Comparison of ENCODE assay signal across 14 mouse cellular contexts in the genomic region with DNA sequence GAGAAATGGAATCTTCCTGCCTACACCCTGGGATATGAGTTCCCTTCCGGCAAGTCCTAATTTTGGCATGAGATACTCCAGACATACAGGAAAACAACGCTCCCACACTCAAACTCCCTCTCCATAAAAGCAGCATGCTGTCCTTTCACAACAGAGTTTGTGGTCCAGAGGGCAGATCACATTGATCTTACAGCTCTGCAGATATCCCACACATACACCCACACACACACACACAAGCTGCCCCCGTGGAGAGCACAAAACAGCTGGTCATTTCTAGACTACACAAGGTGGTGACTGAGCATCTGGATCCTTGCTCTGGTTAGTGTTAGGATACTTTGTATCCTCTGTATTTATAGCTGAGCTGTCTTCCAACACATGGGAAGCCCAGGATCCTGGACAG. TPM values are rescaled to one million over a fixed set of nuclear protein-coding genes. Genes with fewer than 3 reads are reported as not detected.
DNase-seq lines count a peak whose midpoint lies in the region; ATAC-seq and TF ChIP-seq lines count a peak whose summit lies in the region.
"Had no signal": no experiment of that assay in that cellular context is flagged by ENCODE, and none has a peak within 500 bp of the region (broad histone marks: within the 10 kb centered on the region; RNA-seq: fewer than 3 reads in every experiment).

No protein-coding gene starts in this region.

- no peak overlapping the region for H3K4me3 ChIP-seq in heart, embryonic 12.5 days
- H3K4me3 ChIP-seq in kidney, postnatal 0 days (replicated peaks; ENCODE audit: low read depth, low read length), result no peak overlapping the region
- H3K4me3 ChIP-seq: forebrain, embryonic 15.5 days; liver, embryonic 13.5 days had no signal

- H3K36me3 ChIP-seq in heart, embryonic 12.5 days, result no peaks in the 10 kb centered on the region
- no peaks in the 10 kb centered on the region for H3K36me3 ChIP-seq in kidney, postnatal 0 days (ENCODE audit: insufficient read depth, low read length)
- H3K36me3 ChIP-seq: forebrain, embryonic 15.5 days had no signal

- H3K4me2 ChIP-seq in heart, embryonic 12.5 days, result peak overlapping the region; percentile 12; the same call in 1 of the 2 replicates
- no peak overlapping the region for H3K4me2 ChIP-seq in kidney, postnatal 0 days (ENCODE audit: low read length)
- H3K4me2 ChIP-seq: forebrain, embryonic 15.5 days; liver, embryonic 13.5 days had no signal

- no peak overlapping the region for H3K9ac ChIP-seq in heart, embryonic 12.5 days
- no peak overlapping the region for H3K9ac ChIP-seq in kidney, postnatal 0 days (ENCODE audit: low read depth, low read length)
- H3K9ac ChIP-seq: forebrain, embryonic 15.5 days; liver, embryonic 13.5 days had no signal

- no peak for TF ChIP-seq CTCF in kidney, postnatal 0 days (IDR thresholded peaks at IDR 0.05; ENCODE audit: low read depth)

- no peak for DNase-seq in heart, adult 9 months (ENCODE audit: low spot score in 2 of 2)
- peak; percentile 61 for DNase-seq in kidney, postnatal 0 days (ENCODE audit: low spot score)
- DNase-seq in kidney, adult 9 months, result no peak
- peak; percentile 33 to 48 for DNase-seq in right cerebral cortex, adult 2 months (ENCODE audit: low spot score in 2 of 2)
- DNase-seq in right cerebral cortex, postnatal 36 days (ENCODE audit: low spot score in 2 of 2), result no peak
- DNase-seq in layer of hippocampus, postnatal 14 days (ENCODE audit: low spot score in 2 of 2), result no peak
- DNase-seq: B cell, adult 2 months; cerebellum, adult 9-11 months; gastrocnemius, postnatal 25 days; liver, embryonic 13.5 days; spleen, adult 18-20 months had no signal

- ATAC-seq in heart, embryonic 12.5 days (ENCODE audit: insufficient number of reproducible peaks, low FRiP score), result no peak
- no peak for ATAC-seq in kidney, postnatal 0 days (replicated peaks; ENCODE audit: low FRiP score, low read depth)
- no peak for ATAC-seq in activated CD4-positive, CD25-positive, alpha-beta regulatory T cell, adult 4 months
- ATAC-seq: forebrain, embryonic 15.5 days had no signal

- WGBS in heart, embryonic 12.5 days, result 42% methylated on average over 3 of the region's 3 CpGs
- 36% methylated on average over 3 of the region's 3 CpGs for WGBS in kidney, postnatal 0 days

- peaks cover 37% of the 10 kb centered on the region for H3K4me1 ChIP-seq in heart, embryonic 12.5 days (replicated peaks)
- peaks cover 12% of the 10 kb centered on the region; the same call in 1 of the 2 replicates for H3K4me1 ChIP-seq in kidney, postnatal 0 days (replicated peaks; ENCODE audit: insufficient read depth, low read length)

- H3K27me3 ChIP-seq in heart, embryonic 12.5 days (replicated peaks), result peaks cover 19% of the 10 kb centered on the region
- no peaks in the 10 kb centered on the region for H3K27me3 ChIP-seq in kidney, postnatal 0 days (ENCODE audit: insufficient read depth, low read length)
- H3K27me3 ChIP-seq: forebrain, embryonic 15.5 days had no signal

- no peaks in the 10 kb centered on the region for H3K9me3 ChIP-seq in heart, embryonic 12.5 days (replicated peaks)
- no peaks in the 10 kb centered on the region for H3K9me3 ChIP-seq in kidney, postnatal 0 days (replicated peaks; ENCODE audit: low read length)
- H3K9me3 ChIP-seq: forebrain, embryonic 15.5 days; liver, embryonic 13.5 days had no signal

- 0 out of 2 replicates have a peak overlapping the region, but pooled peaks have one; percentile 5 for H3K27ac ChIP-seq in heart, embryonic 12.5 days (ENCODE audit: poor library complexity, severe bottlenecking)
- H3K27ac ChIP-seq in kidney, postnatal 0 days, result peak overlapping the region; percentile 36; the same call in 1 of the 2 replicates
- H3K27ac ChIP-seq: forebrain, embryonic 15.5 days; liver, embryonic 13.5 days had no signal

RNA-seq across cellular contexts. Expression of gene Slc7a5, which starts 32.4 kb away (rescaled TPM):
- 22.3 and 24.6 TPM in 2 replicates for polyA plus RNA-seq in heart, embryonic 12.5 days (2016; fragmentation: Nextera tagmentation; extraction: Ambion mirVana)
- polyA plus RNA-seq in kidney, postnatal 0 days (2015; fragmentation: Nextera tagmentation; extraction: Ambion mirVana), result 9.2 and 10.2 TPM in 2 replicates
- total RNA-seq in layer of hippocampus, postnatal 14 days (2021), result 100 to 1,000 TPM; 133 to 140 TPM
- 1 to 10 TPM; 4.7 to 6.6 TPM for polyA plus RNA-seq in activated CD4-positive, CD25-positive, alpha-beta regulatory T cell, adult 4 months (2017; shearing (Covaris generic))

RNA-seq across cellular contexts. Expression of gene Klhdc4, which starts 45.7 kb away (rescaled TPM):
- polyA plus RNA-seq in heart, embryonic 12.5 days (2016; fragmentation: Nextera tagmentation; extraction: Ambion mirVana), result 27.7 and 28.2 TPM in 2 replicates
- polyA plus RNA-seq in kidney, postnatal 0 days (2015; fragmentation: Nextera tagmentation; extraction: Ambion mirVana), result 21.2 and 25.3 TPM in 2 replicates
- total RNA-seq in layer of hippocampus, postnatal 14 days (2021), result 10 to 100 TPM; 28.0 to 30.7 TPM
- 10 to 100 TPM; 17.7 to 18.6 TPM for polyA plus RNA-seq in activated CD4-positive, CD25-positive, alpha-beta regulatory T cell, adult 4 months (2017; shearing (Covaris generic))

Comparison
In these comparisons a context has a peak if more than half of its experiments do, and no peak if none do; other contexts are left out.
1. DNase-seq: peak in kidney, postnatal 0 days (single experiment) and right cerebral cortex, adult 2 months (2 of 2); none in heart, adult 9 months (0 of 2), kidney, adult 9 months (single experiment), right cerebral cortex, postnatal 36 days (0 of 2) and layer of hippocampus, postnatal 14 days (0 of 2).